Mouse (Mus musculus): Measurements from ENCODE around the gene AU040320. TPM values are rescaled to one million over a fixed set of nuclear protein-coding genes. Genes with fewer than 3 reads are reported as not detected.

The AU040320 gene
- total and polyA plus RNA-seq, 3 experiments: 26.7 to 35.5 (median 27.6) TPM

DNA sequence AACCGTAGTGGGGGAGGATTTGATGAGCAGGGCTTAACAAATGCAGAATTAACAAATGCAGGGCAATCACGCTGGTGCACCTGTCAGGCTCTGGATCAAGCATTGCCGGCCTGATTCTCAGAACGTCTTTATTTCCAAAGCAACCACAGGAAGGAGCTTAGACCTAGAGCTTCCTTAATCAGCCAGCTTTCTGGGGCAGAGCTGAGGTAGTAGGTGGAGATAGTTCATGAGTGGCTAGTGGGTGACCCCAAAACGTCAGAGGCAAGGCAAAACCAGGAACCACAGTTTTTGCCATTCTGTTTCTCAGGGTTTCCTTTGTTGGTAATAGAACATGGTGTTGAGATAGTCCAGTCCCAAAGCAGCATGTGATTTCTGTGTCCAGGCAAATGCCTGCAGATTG, 61.5 kb downstream of the AU040320 start:
- Histone ChIP-seq H3K36me3 (ENCODE audit: control insufficient read depth, insufficient read depth, low read length) (no peaks in the 10 kb centered on the region), H3K27ac (no peak overlapping the region), H3K9ac (ENCODE audit: low read depth, low read length) (no peak overlapping the region), H3K79me2 (replicated peaks; ENCODE audit: control insufficient read depth, insufficient read depth, low read length) (no peaks in the 10 kb centered on the region), H3K4me3 (no peak overlapping the region), H3K4me1 (ENCODE audit: control insufficient read depth, insufficient read depth, low read length) (no peaks in the 10 kb centered on the region), H3K27me3 (ENCODE audit: control insufficient read depth, insufficient read depth, low read length) (no peaks in the 10 kb centered on the region)
- TF ChIP-seq POLR2A (IDR thresholded peaks at IDR 0.05; ENCODE audit: insufficient read depth, low read depth, low read length) (no peak), EP300 (IDR thresholded peaks at IDR 0.05; ENCODE audit: insufficient read depth, low read depth, low read length) (no peak), CTCF (IDR thresholded peaks at IDR 0.05) (no peak)
- DNase-seq: no peak
- 69% methylated on average over 5 of the region's 5 CpGs for WGBS
- intact Hi-C loops (cut with DNase I): no loop called here

DNA sequence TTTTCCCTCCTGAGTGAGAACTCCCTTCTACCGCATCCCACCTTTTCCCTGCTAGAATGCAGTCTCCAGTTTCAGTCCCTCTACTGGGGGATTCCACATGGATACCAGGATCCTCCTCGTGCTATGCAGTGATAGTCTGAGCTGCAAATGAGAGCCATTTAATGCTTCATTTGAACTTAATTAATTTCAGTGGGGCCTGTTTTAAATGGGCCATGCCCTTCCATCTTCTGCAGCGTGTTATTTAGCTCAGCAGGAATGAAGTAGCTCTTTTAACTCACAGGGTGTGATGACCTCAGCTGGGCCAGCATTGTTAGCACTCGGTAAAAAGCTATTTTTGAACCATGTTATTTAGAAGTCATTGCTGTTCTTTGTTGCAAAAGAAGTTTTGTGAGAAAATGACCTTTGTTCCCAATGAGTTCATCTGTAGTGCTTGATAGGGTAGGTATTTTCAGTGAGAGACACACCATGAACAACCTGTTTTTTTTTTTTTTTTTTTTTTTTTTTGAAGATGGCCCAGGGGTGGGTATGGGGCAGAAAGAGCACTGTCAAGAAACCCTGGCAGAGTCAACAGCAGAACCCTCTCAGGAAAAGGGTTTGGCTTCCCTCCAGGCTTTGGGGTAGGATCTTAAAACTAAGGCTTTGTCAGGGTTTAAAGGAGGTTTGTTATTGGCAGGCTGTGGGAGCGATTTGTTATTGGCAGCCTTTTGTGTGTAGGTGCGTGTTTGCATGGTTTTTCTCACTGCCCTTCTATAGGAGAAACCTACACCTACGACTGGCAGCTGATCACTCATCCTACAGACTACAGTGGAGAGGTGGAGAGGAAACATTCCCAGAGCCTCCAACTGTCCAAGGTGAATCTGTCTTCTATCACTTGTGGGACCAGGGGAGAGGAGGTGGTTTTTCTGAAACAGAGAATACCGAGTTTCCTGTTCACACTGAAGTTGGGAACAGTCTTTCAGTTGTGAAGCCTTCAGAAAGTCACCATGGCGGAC, 69.8 kb downstream of the AU040320 start:
- H3K27ac ChIP-seq: peak overlapping the region; percentile 11; the same call in 1 of the 2 replicates
- intact Hi-C loops (cut with DNase I): no loop called here
- no peak for DNase-seq
- 58% methylated on average over 9 of the region's 9 CpGs for WGBS
- TF ChIP-seq CTCF (IDR thresholded peaks at IDR 0.05) (no peak), EP300 (IDR thresholded peaks at IDR 0.05; ENCODE audit: insufficient read depth, low read depth, low read length) (no peak), POLR2A (IDR thresholded peaks at IDR 0.05; ENCODE audit: insufficient read depth, low read depth, low read length) (no peak)
- no peaks in the 10 kb centered on the region for H3K27me3 ChIP-seq (ENCODE audit: control insufficient read depth, insufficient read depth, low read length)
- H3K9ac ChIP-seq (ENCODE audit: low read depth, low read length): no peak overlapping the region
- peaks cover 4% of the 10 kb centered on the region for H3K4me1 ChIP-seq (ENCODE audit: control insufficient read depth, insufficient read depth, low read length)
- no peak overlapping the region for H3K4me3 ChIP-seq
- peaks cover 7% of the 10 kb centered on the region for H3K36me3 ChIP-seq (ENCODE audit: control insufficient read depth, insufficient read depth, low read length)
- H3K79me2 ChIP-seq (replicated peaks; ENCODE audit: control insufficient read depth, insufficient read depth, low read length): no peaks in the 10 kb centered on the region

DNA sequence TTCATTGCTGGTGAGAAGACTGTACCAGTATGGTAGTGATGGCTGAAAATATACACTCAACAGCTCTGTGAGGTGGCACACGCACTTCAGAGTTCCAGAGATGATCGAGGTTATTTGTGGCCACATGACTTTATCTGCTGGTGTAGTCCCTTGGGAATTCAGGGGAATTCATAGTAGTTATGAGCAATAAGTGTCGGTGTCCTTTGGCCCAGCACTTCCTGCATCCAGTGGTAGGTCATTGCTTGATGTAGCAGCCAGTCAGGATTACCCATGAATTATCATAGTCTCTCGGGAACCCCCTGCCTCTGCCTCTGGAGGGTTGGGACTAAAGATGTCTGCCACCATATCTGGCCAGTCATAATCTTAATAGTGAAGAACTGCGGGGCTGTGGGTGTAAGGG, 70.6 kb downstream of the AU040320 start:
- TF ChIP-seq EP300 (IDR thresholded peaks at IDR 0.05; ENCODE audit: insufficient read depth, low read depth, low read length): no peak
- TF ChIP-seq POLR2A (IDR thresholded peaks at IDR 0.05; ENCODE audit: insufficient read depth, low read depth, low read length): no peak
- no peak for TF ChIP-seq CTCF (IDR thresholded peaks at IDR 0.05)
- H3K27ac ChIP-seq: peak overlapping the region; percentile 11; the same call in 1 of the 2 replicates
- H3K9ac ChIP-seq (ENCODE audit: low read depth, low read length): no peak overlapping the region
- peaks cover 4% of the 10 kb centered on the region for H3K4me1 ChIP-seq (ENCODE audit: control insufficient read depth, insufficient read depth, low read length)
- DNase-seq: no peak
- H3K79me2 ChIP-seq (replicated peaks; ENCODE audit: control insufficient read depth, insufficient read depth, low read length): no peaks in the 10 kb centered on the region
- peaks cover 7% of the 10 kb centered on the region for H3K36me3 ChIP-seq (ENCODE audit: control insufficient read depth, insufficient read depth, low read length)
- intact Hi-C loops (cut with DNase I): no loop called here
- H3K4me3 ChIP-seq: no peak overlapping the region
- H3K27me3 ChIP-seq (ENCODE audit: control insufficient read depth, insufficient read depth, low read length): no peaks in the 10 kb centered on the region
- WGBS: 40% methylated on average over 5 of the region's 5 CpGs

DNA sequence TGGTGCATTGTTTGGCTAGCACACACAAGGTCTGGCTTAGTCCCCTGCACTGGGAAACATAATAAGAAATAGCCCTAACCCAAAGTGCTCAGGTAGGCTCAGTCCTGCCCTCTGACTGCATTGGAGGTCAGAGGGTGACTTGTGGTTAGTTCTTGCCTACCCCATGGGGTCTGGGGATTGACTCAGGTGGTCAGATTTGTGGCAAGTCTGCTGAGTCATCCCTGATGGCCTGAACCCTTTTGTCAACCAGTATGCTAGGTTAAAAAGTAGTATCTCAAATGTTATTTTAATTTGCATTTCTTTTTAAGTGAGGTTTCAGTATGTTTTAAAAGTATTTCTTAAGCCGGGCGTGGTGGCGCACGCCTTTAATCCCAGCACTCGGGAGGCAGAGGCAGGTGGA, 77.8 kb downstream of the AU040320 start:
- TF ChIP-seq EP300 (IDR thresholded peaks at IDR 0.05; ENCODE audit: insufficient read depth, low read depth, low read length): no peak
- TF ChIP-seq POLR2A (IDR thresholded peaks at IDR 0.05; ENCODE audit: insufficient read depth, low read depth, low read length): no peak
- TF ChIP-seq CTCF (IDR thresholded peaks at IDR 0.05): no peak
- DNase-seq: no peak
- Histone ChIP-seq H3K27ac (no peak overlapping the region), H3K27me3 (ENCODE audit: control insufficient read depth, insufficient read depth, low read length) (no peaks in the 10 kb centered on the region), H3K4me1 (ENCODE audit: control insufficient read depth, insufficient read depth, low read length) (no peaks in the 10 kb centered on the region), H3K4me3 (no peak overlapping the region), H3K36me3 (ENCODE audit: control insufficient read depth, insufficient read depth, low read length) (no peaks in the 10 kb centered on the region), H3K9ac (ENCODE audit: low read depth, low read length) (no peak overlapping the region), H3K79me2 (replicated peaks; ENCODE audit: control insufficient read depth, insufficient read depth, low read length) (no peaks in the 10 kb centered on the region)
- intact Hi-C loops (cut with DNase I): no loop called here
- 97% methylated on average over 5 of the region's 5 CpGs for whole genome bisulfite sequencing

DNA sequence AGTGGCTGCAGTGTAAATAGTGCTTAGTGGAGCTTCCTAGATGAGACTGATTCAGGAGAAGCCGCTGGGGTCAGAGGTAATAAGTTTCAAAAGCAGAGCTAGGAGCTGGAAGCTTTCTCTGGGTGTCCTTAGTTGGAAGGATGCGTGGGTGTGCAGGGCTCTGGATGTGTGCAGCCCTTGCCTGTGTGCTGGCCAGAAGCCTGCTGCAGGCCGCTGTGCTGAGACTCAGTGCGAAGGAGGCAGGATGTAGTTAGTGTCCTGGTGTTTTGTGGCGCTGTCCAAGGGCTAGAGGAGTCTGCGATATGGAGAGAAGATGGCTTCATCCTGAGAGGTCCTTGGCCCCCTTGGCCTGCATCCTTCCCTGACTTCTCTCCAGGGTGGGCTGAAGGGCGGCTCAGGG, 85.5 kb downstream of the AU040320 start:
- Histone ChIP-seq H3K79me2 (replicated peaks; ENCODE audit: control insufficient read depth, insufficient read depth, low read length) (no peaks in the 10 kb centered on the region), H3K4me3 (no peak overlapping the region), H3K4me1 (ENCODE audit: control insufficient read depth, insufficient read depth, low read length) (peaks cover 5% of the 10 kb centered on the region), H3K9ac (ENCODE audit: low read depth, low read length) (no peak overlapping the region), H3K27me3 (ENCODE audit: control insufficient read depth, insufficient read depth, low read length) (no peaks in the 10 kb centered on the region), H3K36me3 (ENCODE audit: control insufficient read depth, insufficient read depth, low read length) (no peaks in the 10 kb centered on the region), H3K27ac (no peak overlapping the region)
- DNase-seq: no peak
- intact Hi-C loops (cut with DNase I): loop anchor here (2.0 kb wide), 1 partner anchor 238 kb away; no protein-coding TSS in a partner anchor
- WGBS: 33% methylated on average over 7 of the region's 7 CpGs
- TF ChIP-seq EP300 (IDR thresholded peaks at IDR 0.05; ENCODE audit: insufficient read depth, low read depth, low read length) (no peak), CTCF (IDR thresholded peaks at IDR 0.05) (no peak), POLR2A (IDR thresholded peaks at IDR 0.05; ENCODE audit: insufficient read depth, low read depth, low read length) (no peak)

DNA sequence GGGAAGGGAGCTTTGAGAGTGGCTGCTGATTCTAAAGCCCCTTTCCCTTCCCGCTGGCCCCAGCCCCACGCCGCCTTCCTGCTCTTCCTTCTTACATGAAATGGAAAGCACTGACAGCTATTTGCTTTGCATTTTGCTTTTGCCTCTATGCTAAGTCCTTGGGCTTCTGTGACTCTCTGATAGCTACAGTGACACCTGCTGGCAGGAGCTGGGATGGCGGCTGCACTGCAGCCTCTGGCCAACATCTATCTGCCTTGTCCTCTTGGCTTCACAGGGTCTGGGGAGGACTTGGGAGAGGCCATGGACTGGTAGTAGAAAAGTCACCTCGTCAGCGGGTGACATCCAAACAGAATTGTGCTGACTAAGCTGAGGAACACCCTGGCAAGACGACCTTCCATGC, 86.5 kb downstream of the AU040320 start:
- peaks cover 5% of the 10 kb centered on the region for H3K4me1 ChIP-seq (ENCODE audit: control insufficient read depth, insufficient read depth, low read length)
- peak; percentile 70 to 88 for DNase-seq
- 16% methylated on average over 7 of the region's 7 CpGs for whole genome bisulfite sequencing
- no peaks in the 10 kb centered on the region for H3K79me2 ChIP-seq (replicated peaks; ENCODE audit: control insufficient read depth, insufficient read depth, low read length)
- H3K27ac ChIP-seq: no peak overlapping the region
- H3K9ac ChIP-seq (ENCODE audit: low read depth, low read length): no peak overlapping the region
- no peaks in the 10 kb centered on the region for H3K27me3 ChIP-seq (ENCODE audit: control insufficient read depth, insufficient read depth, low read length)
- intact Hi-C loops (cut with DNase I): loop anchor here (1.0 to 2.0 kb wide), 3 partner anchors 95 to 286 kb away; no protein-coding TSS in a partner anchor
- peak; percentile 97 for TF ChIP-seq CTCF (IDR thresholded peaks at IDR 0.05)
- no peak for TF ChIP-seq POLR2A (IDR thresholded peaks at IDR 0.05; ENCODE audit: insufficient read depth, low read depth, low read length)
- 0 out of 2 replicates have a peak, but pooled peaks have one; percentile 30 for TF ChIP-seq EP300 (IDR thresholded peaks at IDR 0.05; ENCODE audit: insufficient read depth, low read depth, low read length)
- no peak overlapping the region for H3K4me3 ChIP-seq
- no peaks in the 10 kb centered on the region for H3K36me3 ChIP-seq (ENCODE audit: control insufficient read depth, insufficient read depth, low read length)
